Mouse (Mus musculus) E14TG2a.4 (cell line): Measurements from ENCODE around the gene Wdr90.

Experiments used
- CTCF ChIP-seq: conservative IDR thresholded peaks from 2 replicates; pipeline ENCODE4 v1.5.1; 2014; ENCODE audit warnings: low read length
- NANOG ChIP-seq: IDR thresholded peaks from 2 replicates; pipeline ENCODE4 v1.6.1; 2014; ENCODE audit warnings: borderline replicate concordance, low read length, mixed read lengths
- POU5F1 ChIP-seq: IDR thresholded peaks from 2 replicates; pipeline ENCODE4 v1.6.1; 2014; ENCODE audit warnings: low read length, borderline replicate concordance

DNA sequence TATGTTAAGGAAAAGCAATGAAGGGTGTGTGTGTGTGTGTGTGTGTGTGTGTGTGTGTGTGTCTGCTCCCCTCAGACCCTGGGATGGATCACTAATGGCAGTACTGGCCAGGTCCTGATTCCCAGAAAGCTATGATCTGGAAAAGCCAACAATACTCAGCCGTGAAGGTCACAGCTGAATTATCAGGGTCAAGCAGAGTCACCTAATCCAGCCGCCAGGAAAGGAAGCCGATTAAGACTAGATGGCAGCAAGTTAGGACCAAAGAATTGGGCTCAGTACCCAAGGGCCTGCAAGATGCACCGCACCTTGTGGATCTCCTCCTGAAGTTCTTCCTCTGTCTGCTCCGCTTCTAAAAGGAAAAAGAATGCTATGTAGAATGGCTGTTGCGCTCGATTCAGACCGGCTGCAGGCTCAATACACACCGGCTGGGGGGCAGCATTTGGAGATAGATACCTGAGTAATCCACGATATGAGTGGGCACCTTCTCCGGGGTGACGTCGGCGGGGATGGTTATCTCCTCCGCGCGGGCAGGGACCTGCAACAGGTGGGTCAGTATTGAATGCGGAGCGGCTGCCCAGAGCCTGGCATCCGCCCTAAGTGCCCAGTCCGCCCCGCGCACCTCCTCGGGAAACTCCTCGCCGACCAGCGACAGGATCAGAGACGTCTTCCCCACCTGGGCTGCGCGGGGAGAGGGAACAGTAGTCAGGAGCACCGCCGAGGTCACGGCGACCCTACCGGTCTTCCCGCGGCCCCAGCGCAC, 17.5 kb downstream of the Wdr90 start:
- TF ChIP-seq CTCF (no peak), NANOG (no peak), POU5F1 (no peak)
